Mouse (Mus musculus) MEL (cell line): ENCODE results near the gene Gss. TPM values are rescaled to one million over a fixed set of nuclear protein-coding genes. Genes with fewer than 3 reads are reported as not detected.

Source experiments
- DNase-seq: peaks from one replicate; pipeline ENCODE4 v3.0.0; 2011; ENCODE audit warnings: low read depth, low spot score
- H3K27ac ChIP-seq: 2 replicates; pipeline ENCODE4 v1.5.1; 2012; ENCODE audit warnings: low read depth, mild to moderate bottlenecking, control low read depth, low read length, moderate library complexity; ENCODE audit not compliant: control insufficient read depth
- H3K27me3 ChIP-seq, 2 experiments: fragments of 150-350 bp in 1 of 2; sonication (generic) in 1 of 2; 2 replicates each; pipeline ENCODE4 v1.6.1; 2012; ENCODE audit warnings: low read length in 2 of 2, mild to moderate bottlenecking in 2 of 2, improper control_type of control experiment in 1 of 2, moderate library complexity in 1 of 2; ENCODE audit not compliant: insufficient read depth in 2 of 2, control insufficient read depth in 1 of 2
- H3K36me3 ChIP-seq, 2 experiments: 2 replicates each; pipeline ENCODE4 v1.6.1; 2012 to 2014; ENCODE audit warnings: low read length in 2 of 2, improper control_type of control experiment in 1 of 2, inconsistent platforms in 1 of 2, mild to moderate bottlenecking in 1 of 2; ENCODE audit not compliant: insufficient read depth in 2 of 2, control insufficient read depth in 1 of 2
- H3K4me1 ChIP-seq, 2 experiments: fragments of 150-350 bp in 1 of 2; sonication (generic) in 1 of 2; 2 replicates each; pipeline ENCODE4 v1.6.1; 2012; ENCODE audit warnings: low read length in 2 of 2, improper control_type of control experiment in 1 of 2, mild to moderate bottlenecking in 1 of 2; ENCODE audit not compliant: insufficient read depth in 2 of 2, control insufficient read depth in 1 of 2
- H3K4me3 ChIP-seq, 2 experiments: fragments of 150-350 bp in 1 of 2; sonication (generic) in 1 of 2; 2 replicates each; pipeline ENCODE4 v1.5.1; 2012; ENCODE audit warnings: low read depth in 2 of 2, low read length in 2 of 2, mild to moderate bottlenecking in 2 of 2, moderate library complexity in 2 of 2, control low read depth in 1 of 2, improper control_type of control experiment in 1 of 2; ENCODE audit not compliant: control insufficient read depth in 1 of 2, insufficient read depth in 1 of 2
- H3K79me2 ChIP-seq: 2 replicates; pipeline ENCODE4 v1.6.1; 2012; ENCODE audit warnings: mild to moderate bottlenecking, low read length, moderate library complexity; ENCODE audit not compliant: control insufficient read depth, poor library complexity, insufficient read depth
- H3K9ac ChIP-seq: 2 replicates; pipeline ENCODE4 v1.6.1; 2012; ENCODE audit warnings: low read depth, mild to moderate bottlenecking, control low read depth, low read length, moderate library complexity; ENCODE audit not compliant: control insufficient read depth, poor library complexity, severe bottlenecking
- H3K9me3 ChIP-seq: fragments of 150-350 bp; sonication (generic); replicated peaks from 2 replicates; pipeline ENCODE4 v1.6.1; 2012; ENCODE audit warnings: mild to moderate bottlenecking, low read length, improper control_type of control experiment, moderate library complexity; ENCODE audit not compliant: insufficient read depth
- CHD1 ChIP-seq: IDR thresholded peaks from 2 replicates; pipeline ENCODE4 v1.6.1; 2012; ENCODE audit warnings: low read depth, mild to moderate bottlenecking, inconsistent platforms, low read length, improper control_type of control experiment
- CHD2 ChIP-seq: IDR thresholded peaks from 2 replicates; pipeline ENCODE4 v1.6.1; 2011; ENCODE audit warnings: low read length, improper control_type of control experiment
- E2F4 ChIP-seq: IDR thresholded peaks from 2 replicates; pipeline ENCODE4 v1.6.1; 2011; ENCODE audit warnings: low read depth, low read length, improper control_type of control experiment, borderline replicate concordance
- ETS1 ChIP-seq: IDR thresholded peaks from 2 replicates; pipeline ENCODE4 v1.6.1; 2012; ENCODE audit warnings: low read depth, mild to moderate bottlenecking, inconsistent platforms, low read length, improper control_type of control experiment, moderate library complexity
- GABPA ChIP-seq: IDR thresholded peaks from 2 replicates; pipeline ENCODE4 v1.6.1; 2012; ENCODE audit warnings: low read depth, mild to moderate bottlenecking, inconsistent platforms, low read length, improper control_type of control experiment, moderate library complexity
- KAT2A ChIP-seq: conservative IDR thresholded peaks from 2 replicates; pipeline ENCODE4 v1.6.1; 2012; ENCODE audit warnings: low read depth, low read length, improper control_type of control experiment, inconsistent platforms
- MAZ ChIP-seq: IDR thresholded peaks from 2 replicates; pipeline ENCODE4 v1.6.1; 2012; ENCODE audit warnings: low read depth, mild to moderate bottlenecking, inconsistent platforms, low read length, improper control_type of control experiment
- MEF2A ChIP-seq: IDR thresholded peaks from 2 replicates; pipeline ENCODE4 v1.6.1; 2014; ENCODE audit warnings: low read depth, mild to moderate bottlenecking, inconsistent platforms, low read length, improper control_type of control experiment; ENCODE audit not compliant: poor library complexity, insufficient replicate concordance, severe bottlenecking; ENCODE audit errors: extremely low read depth
- MYB ChIP-seq: IDR thresholded peaks from 2 replicates; pipeline ENCODE4 v1.6.1; 2011; ENCODE audit warnings: mild to moderate bottlenecking, low read depth, low read length, improper control_type of control experiment
- POLR2A ChIP-seq, 2 experiments: IDR thresholded peaks; 2 replicates each; pipeline ENCODE4 v1.6.1; 2011 to 2012; ENCODE audit warnings: low read length in 2 of 2, mild to moderate bottlenecking in 2 of 2, control low read depth in 1 of 2, improper control_type of control experiment in 1 of 2, low read depth in 1 of 2, moderate library complexity in 1 of 2; ENCODE audit not compliant: control insufficient read depth in 1 of 2, insufficient read depth in 1 of 2, poor library complexity in 1 of 2
- POLR2AphosphoS2 ChIP-seq: IDR thresholded peaks from 2 replicates; pipeline ENCODE4 v1.6.1; 2011; ENCODE audit warnings: low read length, improper control_type of control experiment
- POLR2AphosphoS5 ChIP-seq: IDR thresholded peaks from 2 replicates; pipeline ENCODE4 v1.6.1; 2012; ENCODE audit warnings: low read depth, borderline replicate concordance, mild to moderate bottlenecking, inconsistent platforms, low read length, moderate library complexity, mixed read lengths
- SMC3 ChIP-seq: IDR thresholded peaks from 2 replicates; pipeline ENCODE4 v1.6.1; 2011; ENCODE audit warnings: low read depth, low read length, improper control_type of control experiment
- TBP ChIP-seq: IDR thresholded peaks from 2 replicates; pipeline ENCODE4 v1.8.0; 2011; ENCODE audit warnings: low read depth, low read length, improper control_type of control experiment
- TCF12 ChIP-seq: IDR thresholded peaks from 2 replicates; pipeline ENCODE4 v1.6.1; 2014; ENCODE audit warnings: low read depth, mild to moderate bottlenecking, inconsistent platforms, low read length, improper control_type of control experiment, moderate library complexity
- UBTF ChIP-seq: IDR thresholded peaks from 2 replicates; pipeline ENCODE4 v1.6.1; 2012; ENCODE audit warnings: low read depth, mild to moderate bottlenecking, inconsistent platforms, low read length, improper control_type of control experiment, moderate library complexity, borderline replicate concordance; ENCODE audit not compliant: insufficient read depth
- USF2 ChIP-seq, 2 experiments: IDR thresholded peaks; 2 replicates each; pipeline ENCODE4 v1.6.1; 2011 to 2012; ENCODE audit warnings: improper control_type of control experiment in 2 of 2, low read length in 2 of 2, borderline replicate concordance in 1 of 2, inconsistent platforms in 1 of 2, low read depth in 1 of 2, mild to moderate bottlenecking in 1 of 2; ENCODE audit not compliant: insufficient read depth in 1 of 2
- ZKSCAN1 ChIP-seq: IDR thresholded peaks from 2 replicates; pipeline ENCODE4 v1.6.1; 2012; ENCODE audit warnings: low read depth, mild to moderate bottlenecking, inconsistent platforms, low read length, improper control_type of control experiment, moderate library complexity
- ZNF384 ChIP-seq: IDR thresholded peaks from 2 replicates; pipeline ENCODE4 v1.6.1; 2012; ENCODE audit warnings: low read depth, mild to moderate bottlenecking, inconsistent platforms, low read length, improper control_type of control experiment
- polyA plus RNA-seq, 2 experiments: library from polyadenylated mRNA; stranded (reverse) in 1 of 2; unstranded in 1 of 2; fragments of >175 nt in 1 of 2; fragments of >200 nt in 1 of 2; gene quantifications; 2 replicates each; pipeline versions ENCODE4 v1.2.1 to v1.2.4; 2012; ENCODE audit warnings: low replicate concordance in 2 of 2, low read depth in 1 of 2; ENCODE audit not compliant: insufficient read length in 2 of 2, insufficient read depth in 1 of 2, missing spikeins in 1 of 2
- total RNA-seq: library from RNA; depleted of rRNA; stranded (reverse); fragments of 300-350 nt; gene quantifications from 2 replicates; pipeline ENCODE4 v1.2.3, GENCODE M21; 2012; rRNA removed

The Gss gene
- total and polyA plus RNA-seq, 3 experiments = 21.9 to 24.0 TPM; not detected in 1

GRCm38 (mm10) chr2:155514666-155515065 lies 77.9 kb downstream of the Gss start (continued):
- no peak for TF ChIP-seq MYB

- Histone ChIP-seq H3K9me3 (no peaks in the 10 kb centered on the region), H3K36me3 (peaks cover 0 to 2% of the 10 kb centered on the region in 2 experiments; a peak in 1 of 4 replicates), H3K79me2 (peaks cover 2% of the 10 kb centered on the region; the same call in 1 of the 2 replicates), H3K4me3 (no peak overlapping the region), H3K27ac (no peak overlapping the region), H3K4me1 (no peaks in the 10 kb centered on the region; a peak in 1 of 4 replicates), H3K27me3 (no peaks in the 10 kb centered on the region; a peak in 1 of 4 replicates), H3K9ac (no peak overlapping the region)
- no peak for DNase-seq
- TF ChIP-seq UBTF (no peak), GABPA (no peak), MAZ (no peak), POLR2A (IDR thresholded peaks at IDR 0.05; ENCODE audit: control insufficient read depth in 1 of 2, insufficient read depth in 1 of 2, low read depth in 1 of 2, low read length in 2 of 2, poor library complexity in 1 of 2) (no peak), USF2 (IDR thresholded peaks at IDR 0.05; ENCODE audit: borderline replicate concordance in 1 of 2, insufficient read depth in 1 of 2, low read depth in 1 of 2, low read length in 2 of 2) (no peak), MEF2A (no peak), ZKSCAN1 (no peak), TCF12 (no peak), SMC3 (no peak), TBP (no peak), CHD1 (no peak), KAT2A (no peak), ZNF384 (no peak), E2F4 (no peak), ETS1 (no peak), CHD2 (no peak), POLR2AphosphoS5 (no peak), POLR2AphosphoS2 (no peak)
Observed at GRCm38 (mm10) chr2:155513543-155513942, 79.1 kb downstream of the Gss start.

Other genes starting within 250 kb of the Gss start
- gene Pigu, start 235.4 kb downstream of the Gss start, total RNA-seq = 27.7 and 30.1 TPM in 2 replicates
- gene Pigu, start 235.4 kb downstream of the Gss start, polyA plus RNA-seq = 10 to 100 TPM in 1 of 2 experiments, not detected in 1; 59.0 TPM
- gene Trp53inp2, start 211.8 kb downstream of the Gss start, total RNA-seq = 1.7 and 2.7 TPM in 2 replicates
- gene Trp53inp2, start 211.8 kb downstream of the Gss start, polyA plus RNA-seq = 1 to 10 TPM in 1 of 2 experiments, not detected in 1; 7.0 TPM
- 4.0 and 5.2 TPM in 2 replicates for gene Ncoa6, start 118.9 kb downstream of the Gss start, total RNA-seq
- gene Ncoa6, start 118.9 kb downstream of the Gss start, polyA plus RNA-seq = 10 to 100 TPM in 1 of 2 experiments, not detected in 1; 29.7 TPM
- 2.9 and 5.4 TPM in 2 replicates for gene Acss2, start 74.9 kb downstream of the Gss start, total RNA-seq
- 10 to 100 TPM in 1 of 2 experiments, not detected in 1; 11.0 TPM for gene Acss2, start 74.9 kb downstream of the Gss start, polyA plus RNA-seq
- 1.3 and 1.8 TPM in 2 replicates for gene Ggt7, start 74.6 kb downstream of the Gss start, total RNA-seq
- 1 to 10 TPM in 1 of 2 experiments, not detected in 1; 2.1 TPM for gene Ggt7, start 74.6 kb downstream of the Gss start, polyA plus RNA-seq
- gene Myh7b, start 18.4 kb upstream of the Gss start, total RNA-seq = 2.2 and 3.2 TPM in 2 replicates
- gene Myh7b, start 18.4 kb upstream of the Gss start, polyA plus RNA-seq = 1 to 10 TPM in 1 of 2 experiments, not detected in 1; 5.9 TPM
- gene Trpc4ap, start 99.6 kb upstream of the Gss start, total RNA-seq = 58.7 and 60.4 TPM in 2 replicates
- 100 to 1,000 TPM; 161 to 187 TPM for gene Trpc4ap, start 99.6 kb upstream of the Gss start, polyA plus RNA-seq
- 36.1 and 40.7 TPM in 2 replicates for gene Edem2, start 136.7 kb upstream of the Gss start, total RNA-seq
- gene Edem2, start 136.7 kb upstream of the Gss start, polyA plus RNA-seq = 10 to 100 TPM in 1 of 2 experiments, not detected in 1; 43.8 TPM
- not detected in 2 replicates for gene Gm17581, start 143.1 kb upstream of the Gss start, total RNA-seq
- not detected for gene Gm17581, start 143.1 kb upstream of the Gss start, polyA plus RNA-seq
- 0.15 TPM in 1 of 2 replicates, not detected in the other for gene Procr, start 158.3 kb upstream of the Gss start, total RNA-seq
- gene Procr, start 158.3 kb upstream of the Gss start, polyA plus RNA-seq = not detected
- gene Mmp24, start 182.5 kb upstream of the Gss start, total RNA-seq = 0.23 and 0.27 TPM in 2 replicates
- under 1 TPM in 1 of 2 experiments, not detected in 1; 0.06 TPM for gene Mmp24, start 182.5 kb upstream of the Gss start, polyA plus RNA-seq
- gene BC029722, start 226.6 kb upstream of the Gss start, total RNA-seq = 5.9 TPM in 2 replicates
- 10 to 100 TPM in 1 of 2 experiments, not detected in 1; 19.7 TPM for gene BC029722, start 226.6 kb upstream of the Gss start, polyA plus RNA-seq
- 318 and 349 TPM in 2 replicates for gene Eif6, start 234.1 kb upstream of the Gss start, total RNA-seq
- 100 to 1,000 TPM in 1 of 2 experiments, not detected in 1; 408 TPM for gene Eif6, start 234.1 kb upstream of the Gss start, polyA plus RNA-seq
- gene Fam83c, start 242.0 kb upstream of the Gss start, total RNA-seq = 0.04 TPM in 1 of 2 replicates, not detected in the other
- gene Fam83c, start 242.0 kb upstream of the Gss start, polyA plus RNA-seq = under 1 TPM in 1 of 2 experiments, not detected in 1; 0.03 TPM